Mouse (Mus musculus) myocyte (in vitro differentiated cells): ENCODE measurements around the gene Cldn14. TPM values are rescaled to one million over a fixed set of nuclear protein-coding genes. Genes with fewer than 3 reads are reported as not detected.
"Not testable (repeated sequence)": the region's sequence is repeated elsewhere in the genome, so short reads cannot be mapped to it uniquely, and the experiment has no call there.

ENCODE experiments used
- H3K27me3 ChIP-seq: one replicate; pipeline ENCODE4 v1.6.1; 2011; ENCODE audit not compliant: control insufficient read depth, insufficient read depth, insufficient read length
- H3K36me3 ChIP-seq: one replicate; pipeline ENCODE4 v1.6.1; 2011; ENCODE audit not compliant: control insufficient read depth, insufficient read depth
- H3K4me2 ChIP-seq: one replicate; pipeline ENCODE4 v1.6.1; 2011; ENCODE audit warnings: low read depth, control low read depth
- H3K4me3 ChIP-seq: one replicate; pipeline ENCODE4 v1.5.1; 2011; ENCODE audit warnings: mild to moderate bottlenecking, control low read depth, moderate library complexity
- H3K79me2 ChIP-seq: one replicate; pipeline ENCODE4 v1.6.1; 2011; ENCODE audit not compliant: control insufficient read depth, insufficient read depth
- H3ac ChIP-seq: one replicate; pipeline ENCODE4 v1.6.1; 2011; ENCODE audit not compliant: control insufficient read depth, insufficient read length
- CEBPB ChIP-seq: IDR thresholded peaks from 2 replicates; pipeline ENCODE4 v1.6.1; 2011; ENCODE audit warnings: mild to moderate bottlenecking, moderate library complexity; ENCODE audit not compliant: poor library complexity, insufficient read depth, severe bottlenecking
- E2F4 ChIP-seq: IDR thresholded peaks from one replicate; pipeline ENCODE4 v1.6.1; 2011; ENCODE audit warnings: mild to moderate bottlenecking, control low read depth, moderate library complexity; ENCODE audit not compliant: insufficient read depth
- MAX ChIP-seq: IDR thresholded peaks from one replicate; pipeline ENCODE4 v1.6.1; 2011; ENCODE audit warnings: low read depth, mild to moderate bottlenecking, control low read depth
- MYOD1 ChIP-seq, 3 experiments: IDR thresholded peaks; one replicate each; pipeline ENCODE4 v1.6.1; 2011; ENCODE audit warnings: control low read depth in 2 of 3, low read depth in 2 of 3, mild to moderate bottlenecking in 2 of 3, moderate library complexity in 1 of 3; ENCODE audit not compliant: insufficient read length in 2 of 3, control insufficient read depth in 1 of 3
- MYOG ChIP-seq, 3 experiments: IDR thresholded peaks; one replicate each; pipeline ENCODE4 v1.6.1; 2011; ENCODE audit warnings: control low read depth in 2 of 3, low read depth in 2 of 3, mild to moderate bottlenecking in 2 of 3; ENCODE audit not compliant: insufficient read length in 2 of 3, control insufficient read depth in 1 of 3, insufficient read depth in 1 of 3
- POLR2A ChIP-seq: IDR thresholded peaks from one replicate; pipeline ENCODE4 v1.6.1; 2011; ENCODE audit warnings: low read depth, mild to moderate bottlenecking, control low read depth, moderate library complexity; ENCODE audit not compliant: insufficient read length
- POLR2AphosphoS2 ChIP-seq: IDR thresholded peaks from one replicate; pipeline ENCODE4 v1.6.1; 2011; ENCODE audit warnings: low read depth, control low read depth; ENCODE audit not compliant: insufficient read length
- REST ChIP-seq: IDR thresholded peaks from one replicate; pipeline ENCODE4 v1.6.1; 2011; ENCODE audit warnings: mild to moderate bottlenecking, control low read depth, moderate library complexity; ENCODE audit not compliant: insufficient read depth, insufficient read length
- SRF ChIP-seq: IDR thresholded peaks from one replicate; pipeline ENCODE4 v1.6.1; 2011; ENCODE audit warnings: low read depth; ENCODE audit not compliant: control insufficient read depth, insufficient read length
- TCF12 ChIP-seq: IDR thresholded peaks from one replicate; pipeline ENCODE4 v1.6.1; 2011; ENCODE audit warnings: mild to moderate bottlenecking, control low read depth; ENCODE audit not compliant: poor library complexity, insufficient read depth, severe bottlenecking
- TCF3 ChIP-seq: IDR thresholded peaks from one replicate; pipeline ENCODE4 v1.6.1; 2011; ENCODE audit warnings: low read depth, control low read depth; ENCODE audit not compliant: insufficient read length
- USF1 ChIP-seq: IDR thresholded peaks from one replicate; pipeline ENCODE4 v1.6.1; 2011; ENCODE audit warnings: low read depth, mild to moderate bottlenecking, control low read depth, moderate library complexity
- polyA plus RNA-seq: library from polyadenylated mRNA; unstranded; fragments of >200 nt; fragmentation: generic; extraction: Trizol; gene quantifications from one replicate; pipeline ENCODE4 v1.2.1, GENCODE M21; 2012; ENCODE audit warnings: missing spikeins

Cldn14 gene
- polyA plus RNA-seq, 1 experiment, result 0.07 TPM

- Histone ChIP-seq H3K4me2 (no peak overlapping the region), H3ac (no peak overlapping the region), H3K4me3 (no peak overlapping the region), H3K36me3 (no peaks in the 10 kb centered on the region), H3K27me3 (peaks cover 5% of the 10 kb centered on the region), H3K79me2 (no peaks in the 10 kb centered on the region)
- TF ChIP-seq TCF3, result no peak
- peak; percentile 48 for TF ChIP-seq TCF12
- no peak for TF ChIP-seq POLR2A
- no peak for TF ChIP-seq SRF
- TF ChIP-seq USF1, result no peak
- TF ChIP-seq REST, result no peak
- no peak for TF ChIP-seq CEBPB
- TF ChIP-seq MAX, result no peak
- TF ChIP-seq E2F4, result no peak
- TF ChIP-seq POLR2AphosphoS2, result no peak
- TF ChIP-seq MYOD1 (IDR thresholded peaks at IDR 0.05; ENCODE audit: control insufficient read depth in 1 of 3, insufficient read length in 2 of 3, low read depth in 2 of 3), result peak in 2 of 3 experiments; percentile 90 to 94
- TF ChIP-seq MYOG (IDR thresholded peaks at IDR 0.05; ENCODE audit: control insufficient read depth in 1 of 3, insufficient read depth in 1 of 3, insufficient read length in 2 of 3, low read depth in 2 of 3), result peak in 2 of 3 experiments; percentile 66 to 87
Measured at GRCm38 (mm10) chr16:93983576-93983975, 25.1 kb downstream of the Cldn14 start.

- Histone ChIP-seq H3K4me2 (no peak overlapping the region), H3K4me3 (no peak overlapping the region), H3K27me3 (no peaks in the 10 kb centered on the region), H3K36me3 (no peaks in the 10 kb centered on the region), H3K79me2 (no peaks in the 10 kb centered on the region), H3ac (no peak overlapping the region)
- TF ChIP-seq MAX (no peak), POLR2A (no peak), REST (no peak), E2F4 (no peak), MYOG (IDR thresholded peaks at IDR 0.05; ENCODE audit: control insufficient read depth in 1 of 3, insufficient read depth in 1 of 3, insufficient read length in 2 of 3, low read depth in 2 of 3) (no peak), TCF3 (no peak), CEBPB (no peak), TCF12 (no peak), SRF (no peak), POLR2AphosphoS2 (no peak), USF1 (no peak), MYOD1 (IDR thresholded peaks at IDR 0.05; ENCODE audit: control insufficient read depth in 1 of 3, insufficient read length in 2 of 3, low read depth in 2 of 3) (no peak)
Measured at GRCm38 (mm10) chr16:93982341-93982740, 26.3 kb downstream of the Cldn14 start.

GRCm38 (mm10) chr16:93981190-93981841, 27.3 kb downstream of the Cldn14 start:
- no peak overlapping the region for H3K4me2 ChIP-seq
- no peaks in the 10 kb centered on the region for H3K27me3 ChIP-seq
- no peaks in the 10 kb centered on the region for H3K79me2 ChIP-seq
- TF ChIP-seq MYOG (IDR thresholded peaks at IDR 0.05; ENCODE audit: control insufficient read depth in 1 of 3, insufficient read depth in 1 of 3, insufficient read length in 2 of 3, low read depth in 2 of 3) (no peak), POLR2AphosphoS2 (no peak), SRF (no peak), MAX (no peak), CEBPB (no peak)
- no peak overlapping the region for H3ac ChIP-seq
- no peak overlapping the region for H3K4me3 ChIP-seq
- no peaks in the 10 kb centered on the region for H3K36me3 ChIP-seq

- not testable (repeated sequence) for H3K4me2 ChIP-seq, H3K36me3 ChIP-seq, H3K27me3 ChIP-seq, H3K4me3 ChIP-seq, H3ac ChIP-seq, H3K79me2 ChIP-seq
Measured at GRCm38 (mm10) chr16:93980338-93980737, 28.3 kb downstream of the Cldn14 start.

- no peak for TF ChIP-seq MAX
- TF ChIP-seq TCF12, result no peak
- no peak for TF ChIP-seq CEBPB
- TF ChIP-seq POLR2AphosphoS2, result no peak
- TF ChIP-seq MYOG (IDR thresholded peaks at IDR 0.05; ENCODE audit: control insufficient read depth in 1 of 3, insufficient read depth in 1 of 3, insufficient read length in 2 of 3, low read depth in 2 of 3), result no peak
- TF ChIP-seq E2F4, result no peak
- Histone ChIP-seq H3K4me3 (no peak overlapping the region), H3K79me2 (no peaks in the 10 kb centered on the region), H3K4me2 (no peak overlapping the region), H3K36me3 (no peaks in the 10 kb centered on the region), H3ac (no peak overlapping the region), H3K27me3 (no peaks in the 10 kb centered on the region)
Measured at GRCm38 (mm10) chr16:93979316-93979715, 29.3 kb downstream of the Cldn14 start.
